Mouse (Mus musculus) embryonic facial prominence, embryonic 12.5 days (tissue): ENCODE data around the gene Dsp. TPM values are rescaled to one million over a fixed set of nuclear protein-coding genes. Genes with fewer than 3 reads are reported as not detected.

Experiments used
- ATAC-seq: fragments of 200-750 bp; cut with Nextera tagmentation; 2 replicates; pipeline ENCODE4 v1.8.0; 2017; ENCODE audit not compliant: insufficient number of reproducible peaks, insufficient read depth, low FRiP score, low TSS enrichment
- H3K27ac ChIP-seq: fragments of 300-500 bp; sonication (generic); 2 replicates; pipeline ENCODE4 v1.5.1; 2016; ENCODE audit warnings: mild to moderate bottlenecking
- H3K27me3 ChIP-seq: fragments of 300-500 bp; sonication (generic); 2 replicates; pipeline ENCODE4 v1.6.1; 2016; ENCODE audit warnings: mild to moderate bottlenecking, moderate library complexity
- H3K36me3 ChIP-seq: fragments of 300-500 bp; sonication (generic); 2 replicates; pipeline ENCODE4 v1.6.1; 2016; ENCODE audit warnings: mild to moderate bottlenecking
- H3K4me1 ChIP-seq: fragments of 300-500 bp; sonication (generic); 2 replicates; pipeline ENCODE4 v1.6.1; 2016
- H3K4me2 ChIP-seq: fragments of 300-500 bp; sonication (generic); replicated peaks from 2 replicates; pipeline ENCODE4 v1.6.1; 2016; ENCODE audit warnings: mild to moderate bottlenecking, moderate library complexity
- H3K4me3 ChIP-seq: fragments of 300-500 bp; sonication (generic); 2 replicates; pipeline ENCODE4 v1.5.1; 2016; ENCODE audit warnings: mild to moderate bottlenecking
- H3K9ac ChIP-seq: fragments of 300-500 bp; sonication (generic); 2 replicates; pipeline ENCODE4 v1.6.1; 2016; ENCODE audit warnings: mild to moderate bottlenecking, moderate library complexity
- H3K9me3 ChIP-seq: fragments of 300-500 bp; sonication (generic); 2 replicates; pipeline ENCODE4 v1.6.1; 2016; ENCODE audit warnings: mild to moderate bottlenecking, moderate library complexity
- WGBS: fragments of 180-500 bp; shearing (Covaris S2); methylation state at CpG from one replicate; pipeline ENCODE4 v1.1.7; 2016; 5-methylcytosine and 5-hydroxymethylcytosine counted together
- polyA plus RNA-seq: library from polyadenylated mRNA; unstranded; fragments of >200 nt; fragmentation: Nextera tagmentation; extraction: Ambion mirVana; gene quantifications from 2 replicates; pipeline ENCODE4 v1.2.1, GENCODE M21; 2016

Gene Dsp
- polyA plus RNA-seq, 1 experiment from 2014 or later = 7.2 TPM

GRCm38 (mm10) chr13:38235370-38235769 is 84.3 kb downstream of the Dsp start:
- Histone ChIP-seq H3K27ac (no peak overlapping the region), H3K27me3 (no peaks in the 10 kb centered on the region), H3K9ac (no peak overlapping the region), H3K4me1 (no peaks in the 10 kb centered on the region), H3K9me3 (no peaks in the 10 kb centered on the region), H3K36me3 (no peaks in the 10 kb centered on the region), H3K4me3 (no peak overlapping the region), H3K4me2 (no peak overlapping the region)
- 80% methylated on average over 3 of the region's 3 CpGs for WGBS
- no peak for ATAC-seq

- H3K9ac ChIP-seq = no peak overlapping the region
- ATAC-seq = no peak
- no peak overlapping the region for H3K27ac ChIP-seq
- no peak overlapping the region for H3K4me2 ChIP-seq
- no peak overlapping the region for H3K4me3 ChIP-seq
- WGBS = 79% methylated on average over 5 of the region's 5 CpGs
- no peaks in the 10 kb centered on the region for H3K9me3 ChIP-seq
- H3K27me3 ChIP-seq = no peaks in the 10 kb centered on the region
- H3K4me1 ChIP-seq = no peaks in the 10 kb centered on the region
- no peaks in the 10 kb centered on the region for H3K36me3 ChIP-seq
These were observed 97.1 kb downstream of the Dsp start for GRCm38 (mm10) chr13:38248151-38248550.

Other genes starting within 250 kb of the Dsp start
- 119 and 135 TPM in 2 replicates for gene Ssr1, start 157.1 kb upstream of the Dsp start, polyA plus RNA-seq
- gene Riok1, start 114.3 kb upstream of the Dsp start, polyA plus RNA-seq = 62.4 and 62.5 TPM in 2 replicates
- gene Cage1, start 114.2 kb upstream of the Dsp start, polyA plus RNA-seq = 1.1 and 1.2 TPM in 2 replicates
- 40.5 TPM in 2 replicates for gene Snrnp48, start 53.6 kb downstream of the Dsp start, polyA plus RNA-seq
- gene Bmp6, start 193.8 kb downstream of the Dsp start, polyA plus RNA-seq = 3.4 and 3.9 TPM in 2 replicates